Mouse (Mus musculus) cerebellum, adult 11-12 months (tissue): ENCODE data around the gene Foxj3.

Experiments
- DNase-seq: peaks from one replicate; pipeline ENCODE4 v3.0.0; 2022

The Foxj3 gene

GRCm38 (mm10) chr4:119638656-119639055 is 101.9 kb downstream of the Foxj3 start:
- no peak for DNase-seq

GRCm38 (mm10) chr4:119642666-119643065 is 105.9 kb downstream of the Foxj3 start:
- no peak for DNase-seq

- peak; percentile 34 for DNase-seq
Measured at GRCm38 (mm10) chr4:119657011-119657410, 120.2 kb downstream of the Foxj3 start.

- no peak for DNase-seq
Measured at GRCm38 (mm10) chr4:119658246-119658645, 121.4 kb downstream of the Foxj3 start.

- no peak for DNase-seq
Measured at GRCm38 (mm10) chr4:119658731-119659130, 121.9 kb downstream of the Foxj3 start, which contains the start of gene Guca2b. TSS of gene Guca2b (minus strand) at chr4:119658954.

GRCm38 (mm10) chr4:119660007-119660406 is 123.2 kb downstream of the Foxj3 start:
- no peak for DNase-seq

GRCm38 (mm10) chr4:119662151-119662550 is 125.3 kb downstream of the Foxj3 start:
- DNase-seq: no peak

GRCm38 (mm10) chr4:119662976-119663375 is 126.2 kb downstream of the Foxj3 start:
- no peak for DNase-seq

- no peak for DNase-seq
Measured at GRCm38 (mm10) chr4:119663409-119664095, 126.7 kb downstream of the Foxj3 start.

- no peak for DNase-seq
Measured at GRCm38 (mm10) chr4:119665166-119665565, 128.4 kb downstream of the Foxj3 start.

GRCm38 (mm10) chr4:119666116-119666515 is 129.3 kb downstream of the Foxj3 start:
- no peak for DNase-seq

GRCm38 (mm10) chr4:119667454-119667853 is 130.7 kb downstream of the Foxj3 start:
- no peak for DNase-seq

GRCm38 (mm10) chr4:119668185-119668584 is 131.4 kb downstream of the Foxj3 start:
- no peak for DNase-seq

- no peak for DNase-seq
Measured at GRCm38 (mm10) chr4:119668596-119668995, 131.8 kb downstream of the Foxj3 start.

- no peak for DNase-seq
Measured at GRCm38 (mm10) chr4:119669356-119670209, 132.8 kb downstream of the Foxj3 start.

GRCm38 (mm10) chr4:119670210-119670555 is 133.4 kb downstream of the Foxj3 start:
- DNase-seq: no peak

- no peak for DNase-seq
Measured at GRCm38 (mm10) chr4:119670736-119671135, 133.9 kb downstream of the Foxj3 start.

GRCm38 (mm10) chr4:119671164-119671563 is 134.4 kb downstream of the Foxj3 start:
- DNase-seq: no peak

- no peak for DNase-seq
Measured at GRCm38 (mm10) chr4:119672685-119673084, 135.9 kb downstream of the Foxj3 start.
